Mouse (Mus musculus) ES-E14 (cell line): ENCODE measurements around the gene Cuta. TPM values are rescaled to one million over a fixed set of nuclear protein-coding genes. Genes with fewer than 3 reads are reported as not detected.

Experiments
- DNase-seq: peaks from one replicate; pipeline ENCODE4 v3.0.0-alpha.2; 2013; ENCODE audit warnings: low read depth, low spot score
- H3K27ac ChIP-seq: 2 replicates; pipeline ENCODE4 v1.5.1; 2012; ENCODE audit warnings: low read depth, mild to moderate bottlenecking, low read length, moderate library complexity, mixed read lengths; ENCODE audit not compliant: poor library complexity, insufficient read depth, severe bottlenecking
- H3K36me3 ChIP-seq: 2 replicates; pipeline ENCODE4 v1.6.1; 2012; ENCODE audit warnings: mild to moderate bottlenecking, low read length, moderate library complexity, mixed read lengths; ENCODE audit not compliant: control insufficient read depth, poor library complexity, insufficient read depth, severe bottlenecking
- H3K4me1 ChIP-seq, 2 experiments: fragments of 150-350 bp in 1 of 2; sonication (generic) in 1 of 2; 2 replicates each; pipeline ENCODE4 v1.6.1; 2012; ENCODE audit warnings: low read length in 2 of 2, mild to moderate bottlenecking in 1 of 2, mixed read lengths in 1 of 2; ENCODE audit not compliant: control insufficient read depth in 2 of 2, insufficient read depth in 2 of 2, poor library complexity in 1 of 2
- H3K4me3 ChIP-seq, 2 experiments: fragments of 150-350 bp in 1 of 2; sonication (generic) in 1 of 2; 2 replicates each; pipeline ENCODE4 v1.5.1; 2012; ENCODE audit warnings: low read length in 2 of 2, low read depth in 1 of 2, mild to moderate bottlenecking in 1 of 2, mixed read lengths in 1 of 2; ENCODE audit not compliant: insufficient read depth in 1 of 2, poor library complexity in 1 of 2, severe bottlenecking in 1 of 2
- H3K9ac ChIP-seq: 2 replicates; pipeline ENCODE4 v1.6.1; 2012; ENCODE audit warnings: low read depth, mild to moderate bottlenecking, low read length, mixed read lengths; ENCODE audit not compliant: poor library complexity, insufficient read depth, severe bottlenecking
- H3K9me3 ChIP-seq: fragments of 150-350 bp; sonication (generic); 2 replicates; pipeline ENCODE4 v1.6.1; 2012; ENCODE audit warnings: low read depth, mild to moderate bottlenecking, low read length; ENCODE audit not compliant: control insufficient read depth, insufficient read depth
- CHD2 ChIP-seq: IDR thresholded peaks from 2 replicates; pipeline ENCODE4 v1.6.1; 2014; ENCODE audit warnings: mild to moderate bottlenecking, low read depth, low read length, inconsistent platforms
- HCFC1 ChIP-seq: IDR thresholded peaks from 2 replicates; pipeline ENCODE4 v1.6.1; 2012; ENCODE audit warnings: low read length, inconsistent platforms, borderline replicate concordance; ENCODE audit not compliant: insufficient read depth
- MAFK ChIP-seq: IDR thresholded peaks from 2 replicates; pipeline ENCODE4 v1.6.1; 2014; ENCODE audit warnings: mild to moderate bottlenecking, low read depth, low read length, inconsistent platforms; ENCODE audit not compliant: insufficient read depth
- ZC3H11A ChIP-seq: IDR thresholded peaks from 2 replicates; pipeline ENCODE4 v1.6.1; 2012; ENCODE audit warnings: low read depth, mild to moderate bottlenecking, inconsistent platforms, low read length, borderline replicate concordance
- ZNF384 ChIP-seq: IDR thresholded peaks from 2 replicates; pipeline ENCODE4 v1.6.1; 2012; ENCODE audit warnings: low read depth, low read length, inconsistent platforms
- in situ Hi-C, 2 experiments: fragments of 600-800 bp; cut with MboI; formaldehyde crosslinking; loops; one replicate each; pipeline ENCODE4 v1.15.1; 2025; ENCODE audit warnings: low sequenced_read_pairs in 2 of 2, inconsistent platforms in 1 of 2; ENCODE audit not compliant: unreplicated experiment in 2 of 2
- total RNA-seq: library from RNA; depleted of rRNA; stranded (reverse); fragments of 300-350 nt; gene quantifications from 2 replicates; pipeline ENCODE4 v1.2.3, GENCODE M21; 2012; rRNA removed

The Cuta gene
- total RNA-seq: 43.0 and 60.0 TPM in 2 replicates

GRCm38 (mm10) chr17:26939178-26939972 is at the start of gene Cuta:
TSS of gene Cuta (minus strand) at chr17:26939569.
- in situ Hi-C loops: no loop called here
- Histone ChIP-seq H3K4me3 (peak within 1 kb of the TSS; percentile 75 to 76), H3K9ac (peak within 1 kb of the TSS; percentile 75), H3K4me1 (peaks cover 2 to 11% of the 10 kb centered on the region in 2 experiments; a peak in 3 of 4 replicates), H3K27ac (peak within 1 kb of the TSS; percentile 72), H3K36me3 (peaks cover 30% of the 10 kb centered on the region; the same call in 1 of the 2 replicates), H3K9me3 (no peaks in the 10 kb centered on the region)
- DNase-seq: peak; percentile 98
- peak; percentile 70 for TF ChIP-seq ZNF384
- no peak for TF ChIP-seq MAFK
- TF ChIP-seq ZC3H11A: no peak
- 0 out of 2 replicates have a peak, but pooled peaks have one; percentile 14 for TF ChIP-seq CHD2
- TF ChIP-seq HCFC1: peak; percentile 40; the same call in 1 of the 2 replicates

DNA sequence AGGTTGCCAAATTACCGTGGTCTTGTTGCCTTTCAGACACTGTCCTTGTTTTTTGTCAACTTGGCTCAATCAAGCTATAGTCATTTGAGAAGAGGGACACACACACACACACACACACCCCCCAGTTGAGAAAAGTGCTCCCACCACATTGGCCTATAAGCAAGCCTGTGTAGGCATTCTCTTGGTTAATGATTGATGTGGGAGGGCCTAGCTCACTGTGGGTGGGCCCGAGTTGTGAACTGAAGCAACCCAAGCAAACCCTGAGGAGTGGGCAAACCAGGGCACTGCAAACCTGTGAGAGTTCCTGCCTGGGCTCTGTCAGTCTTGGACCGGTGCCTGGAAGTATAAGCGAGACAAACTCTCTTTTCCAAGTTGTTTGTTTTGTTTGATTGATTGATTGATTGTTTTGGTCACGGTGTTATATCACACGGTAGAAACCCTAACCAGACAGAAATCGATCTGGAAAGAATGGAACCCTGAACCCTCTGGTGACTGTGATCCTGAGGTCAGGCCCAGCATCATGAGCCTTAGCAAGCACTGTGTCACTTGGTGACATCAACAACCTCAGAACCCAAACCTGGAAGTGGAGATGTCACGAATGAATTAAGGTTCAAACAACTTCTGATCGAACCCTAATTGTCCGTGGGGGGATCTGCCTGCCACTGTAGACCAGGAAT is 46.3 kb upstream of the Cuta start:
- DNase-seq: no peak
- Histone ChIP-seq H3K9me3 (no peaks in the 10 kb centered on the region), H3K9ac (no peak overlapping the region), H3K4me3 (no peak overlapping the region), H3K36me3 (no peaks in the 10 kb centered on the region; the same call in 1 of the 2 replicates), H3K4me1 (0 out of 4 replicates have a peak, but pooled peaks cover 0 to 1% of the 10 kb centered on the region in 2 experiments), H3K27ac (no peak overlapping the region)
- in situ Hi-C loops: no loop called here
- TF ChIP-seq ZC3H11A: no peak
- TF ChIP-seq MAFK: no peak
- TF ChIP-seq ZNF384: no peak
- TF ChIP-seq HCFC1: no peak
- TF ChIP-seq CHD2: no peak

GRCm38 (mm10) chr17:26983382-26983781 is 44.0 kb upstream of the Cuta start:
- Histone ChIP-seq H3K4me1 (no peaks in the 10 kb centered on the region), H3K27ac (no peak overlapping the region), H3K4me3 (no peak overlapping the region), H3K9ac (no peak overlapping the region), H3K36me3 (no peaks in the 10 kb centered on the region; the same call in 1 of the 2 replicates), H3K9me3 (no peaks in the 10 kb centered on the region)
- TF ChIP-seq MAFK (no peak), HCFC1 (no peak), ZC3H11A (no peak), ZNF384 (no peak), CHD2 (no peak)
- in situ Hi-C loops: no loop called here
- no peak for DNase-seq

DNA sequence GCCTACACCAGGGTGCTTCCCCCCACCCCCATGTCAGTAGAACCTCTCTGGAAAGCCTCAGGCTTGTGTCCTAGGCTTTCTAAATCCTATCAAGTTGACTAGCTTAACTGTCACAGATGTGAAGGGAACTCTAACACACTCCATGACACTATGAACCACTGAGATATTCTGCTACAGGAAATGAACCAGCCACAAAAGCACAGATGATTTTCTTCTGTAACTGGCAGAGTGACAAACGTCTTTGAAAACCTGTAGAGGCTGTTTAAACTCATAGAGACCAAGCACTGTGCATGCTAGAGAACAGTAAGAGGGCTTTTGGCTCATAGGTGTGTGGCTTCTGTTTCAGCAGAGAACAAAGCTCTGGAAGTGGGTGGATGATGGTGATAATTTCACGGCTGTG is 41.7 kb upstream of the Cuta start:
- in situ Hi-C loops: no loop called here
- TF ChIP-seq ZNF384: no peak
- TF ChIP-seq CHD2: no peak
- no peak for TF ChIP-seq ZC3H11A
- no peak for TF ChIP-seq HCFC1
- TF ChIP-seq MAFK: no peak
- Histone ChIP-seq H3K4me1 (no peaks in the 10 kb centered on the region), H3K36me3 (peaks cover 8% of the 10 kb centered on the region), H3K9me3 (no peaks in the 10 kb centered on the region), H3K4me3 (no peak overlapping the region), H3K27ac (no peak overlapping the region), H3K9ac (no peak overlapping the region)
- DNase-seq: no peak
